Mouse (Mus musculus): ENCODE measurements at regions not wholly inside any gene's neighbourhood (a gene's known extent, or its start where the extent isn't known, plus 50 kb on each side); places are given as distances from the start of the nearest gene placed in this dataset.

DNA sequence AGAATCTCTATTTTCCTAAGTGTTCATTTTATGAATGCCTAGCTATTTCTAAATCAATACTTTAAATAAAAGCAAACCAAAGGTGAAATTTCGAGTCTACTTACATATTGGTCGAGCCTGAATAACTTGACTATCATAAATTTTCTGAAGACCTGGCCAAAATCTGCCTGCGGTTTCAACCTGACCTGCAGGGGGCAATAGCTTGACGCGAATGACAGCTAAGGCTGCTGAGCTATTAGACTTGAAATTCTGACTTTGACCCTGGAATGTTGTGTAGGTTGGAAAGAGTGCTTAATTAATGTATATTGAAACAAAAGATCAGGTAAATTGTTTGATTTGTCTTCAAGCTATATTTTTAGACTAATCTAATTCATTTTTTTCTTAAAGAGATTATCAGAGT is 133.4 kb upstream of the Dpyd start:
- TF ChIP-seq POLR2A (IDR thresholded peaks at IDR 0.05; ENCODE audit: extremely low read depth, insufficient read depth, low read length) (no peak), CTCF (IDR thresholded peaks at IDR 0.05; ENCODE audit: low read depth, low read length) (peak; percentile 79)

All from liver, adult 2 months (tissue).